Mouse (Mus musculus): ENCODE measurements at regions not wholly inside any gene's neighbourhood (a gene's known extent, or its start where the extent isn't known, plus 50 kb on each side); places are given as distances from the start of the nearest gene placed in this dataset.

- TF ChIP-seq CTCF (IDR thresholded peaks at IDR 0.05; ENCODE audit: low read depth) (no peak), EP300 (IDR thresholded peaks at IDR 0.05; ENCODE audit: low read depth) (peak; percentile 90)
These were observed 65.5 kb upstream of the Vps8 start for GRCm38 (mm10) chr16:21357433-21357832.

All from liver, embryonic 14.5 days (tissue).